Mouse (Mus musculus) midbrain, embryonic 13.5 days (tissue): ENCODE results near the gene Clec9a. TPM values are rescaled to one million over a fixed set of nuclear protein-coding genes. Genes with fewer than 3 reads are reported as not detected.
A peak's percentile ranks its signal among the peaks of the same experiment; 100 is the strongest.

ENCODE experiments used
- ATAC-seq: fragments of 200-750 bp; cut with Nextera tagmentation; 2 replicates; pipeline ENCODE4 v1.8.0; 2017; ENCODE audit warnings: mild to moderate bottlenecking, moderate TSS enrichment, moderate library complexity
- H3K27ac ChIP-seq: fragments of 300-500 bp; sonication (generic); 2 replicates; pipeline ENCODE4 v1.5.1; 2015; ENCODE audit warnings: inconsistent platforms, mild to moderate bottlenecking, moderate library complexity
- H3K27me3 ChIP-seq: fragments of 300-500 bp; sonication (generic); 2 replicates; pipeline ENCODE4 v1.6.1; 2015; ENCODE audit warnings: mild to moderate bottlenecking, inconsistent platforms
- H3K36me3 ChIP-seq: fragments of 300-500 bp; sonication (generic); 2 replicates; pipeline ENCODE4 v1.6.1; 2015; ENCODE audit warnings: mild to moderate bottlenecking, inconsistent platforms
- H3K4me1 ChIP-seq: fragments of 300-500 bp; sonication (generic); replicated peaks from 2 replicates; pipeline ENCODE4 v1.6.1; 2015; ENCODE audit warnings: inconsistent platforms
- H3K4me2 ChIP-seq: fragments of 300-500 bp; sonication (generic); replicated peaks from 2 replicates; pipeline ENCODE4 v1.6.1; 2015; ENCODE audit warnings: moderate library complexity, mild to moderate bottlenecking, inconsistent platforms
- H3K4me3 ChIP-seq: fragments of 300-500 bp; sonication (generic); replicated peaks from 2 replicates; pipeline ENCODE4 v1.5.1; 2015; ENCODE audit warnings: mild to moderate bottlenecking, inconsistent platforms
- H3K9ac ChIP-seq: fragments of 300-500 bp; sonication (generic); replicated peaks from 2 replicates; pipeline ENCODE4 v1.6.1; 2015; ENCODE audit warnings: mild to moderate bottlenecking, inconsistent platforms
- H3K9me3 ChIP-seq: fragments of 300-500 bp; sonication (generic); 2 replicates; pipeline ENCODE4 v1.6.1; 2016; ENCODE audit warnings: mild to moderate bottlenecking, inconsistent platforms
- WGBS: fragments of 180-500 bp; shearing (Covaris S2); methylation state at CpG from one replicate; pipeline ENCODE4 v1.1.7; 2015; 5-methylcytosine and 5-hydroxymethylcytosine counted together
- polyA plus RNA-seq: library from polyadenylated mRNA; unstranded; fragments of >200 nt; fragmentation: Nextera tagmentation; extraction: Ambion mirVana; gene quantifications from 2 replicates; pipeline ENCODE4 v1.2.1, GENCODE M21; 2015

Clec9a gene
- polyA plus RNA-seq, 1 experiment from 2014 or later: 0.23 TPM

- Histone ChIP-seq H3K27me3 (no peaks in the 10 kb centered on the region), H3K4me3 (no peak overlapping the region), H3K4me1 (no peaks in the 10 kb centered on the region), H3K27ac (no peak overlapping the region), H3K9me3 (no peaks in the 10 kb centered on the region), H3K36me3 (no peaks in the 10 kb centered on the region), H3K9ac (no peak overlapping the region), H3K4me2 (no peak overlapping the region)
- ATAC-seq: peak; percentile 87
- WGBS: 77% methylated on average over 6 of the region's 6 CpGs
These were observed 14.9 kb upstream of the Clec9a start for GRCm38 (mm10) chr6:129393732-129394131.

- H3K36me3 ChIP-seq: no peaks in the 10 kb centered on the region
- no peak within 1 kb of the TSS for H3K9ac ChIP-seq
- ATAC-seq: no peak
- no peak within 1 kb of the TSS for H3K4me3 ChIP-seq
- no peak within 1 kb of the TSS for H3K4me2 ChIP-seq
- 91% methylated on average over 8 of the region's 8 CpGs for WGBS
- no peak within 1 kb of the TSS for H3K27ac ChIP-seq
- no peaks in the 10 kb centered on the region for H3K9me3 ChIP-seq
- H3K27me3 ChIP-seq: no peaks in the 10 kb centered on the region
- no peaks in the 10 kb centered on the region for H3K4me1 ChIP-seq
These were observed 11.7 kb upstream of the Clec9a start, which contains the start of gene Clec1b for GRCm38 (mm10) chr6:129396997-129397396. TSS of gene Clec1b (plus strand) at chr6:129397297.

DNA sequence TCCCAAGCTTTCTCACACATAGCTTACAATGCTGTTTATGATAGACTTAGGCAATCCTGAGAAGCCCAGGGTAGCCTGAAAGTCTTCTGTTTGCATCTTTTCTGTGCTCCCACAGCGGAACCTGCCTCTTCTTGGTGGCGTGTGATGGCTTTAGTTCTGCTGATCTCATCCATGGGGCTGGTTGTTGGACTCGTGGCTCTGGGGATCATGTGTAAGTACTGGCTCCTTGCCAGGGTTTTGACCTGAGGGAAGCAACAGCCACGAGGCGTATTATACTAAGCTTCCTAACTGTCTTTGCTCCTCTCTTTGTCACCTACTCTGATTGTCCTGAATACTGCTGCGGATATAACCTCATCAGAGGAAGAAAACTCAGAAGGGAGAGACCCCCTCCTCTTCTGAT is 8.7 kb upstream of the Clec9a start:
- Histone ChIP-seq H3K4me3 (no peak overlapping the region), H3K9me3 (no peaks in the 10 kb centered on the region), H3K36me3 (no peaks in the 10 kb centered on the region), H3K27me3 (no peaks in the 10 kb centered on the region), H3K9ac (no peak overlapping the region), H3K27ac (no peak overlapping the region), H3K4me1 (no peaks in the 10 kb centered on the region), H3K4me2 (no peak overlapping the region)
- 67% methylated on average over 6 of the region's 6 CpGs for WGBS
- no peak for ATAC-seq

DNA sequence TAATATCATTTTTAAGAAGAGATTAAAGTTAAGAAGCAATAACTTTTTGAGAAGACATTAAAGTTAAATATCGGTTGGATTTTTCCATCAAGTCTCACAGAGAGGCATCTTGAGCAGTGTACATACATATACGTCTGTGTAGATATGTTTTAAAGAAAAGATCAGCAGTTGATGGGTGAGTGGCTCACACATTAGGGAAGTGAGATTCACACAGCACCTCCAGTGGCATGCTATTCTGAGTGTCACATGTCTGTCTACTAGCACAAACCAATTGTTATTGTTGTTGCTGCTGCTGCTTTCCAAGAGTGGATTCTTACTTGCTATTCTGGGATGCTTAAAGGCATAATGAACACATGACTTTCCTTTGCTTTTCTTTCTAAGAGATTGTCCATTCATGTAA is 6.3 kb upstream of the Clec9a start:
- WGBS: 95% methylated on average over 2 of the region's 2 CpGs
- H3K36me3 ChIP-seq: no peaks in the 10 kb centered on the region
- no peak overlapping the region for H3K4me2 ChIP-seq
- H3K4me1 ChIP-seq: no peaks in the 10 kb centered on the region
- no peaks in the 10 kb centered on the region for H3K9me3 ChIP-seq
- H3K9ac ChIP-seq: no peak overlapping the region
- H3K27ac ChIP-seq: no peak overlapping the region
- H3K27me3 ChIP-seq: no peaks in the 10 kb centered on the region
- H3K4me3 ChIP-seq: no peak overlapping the region
- no peak for ATAC-seq

GRCm38 (mm10) chr6:129403391-129403790 is 5.3 kb upstream of the Clec9a start:
- ATAC-seq: no peak
- Histone ChIP-seq H3K27me3 (no peaks in the 10 kb centered on the region), H3K36me3 (no peaks in the 10 kb centered on the region), H3K9me3 (no peaks in the 10 kb centered on the region), H3K4me3 (no peak overlapping the region), H3K27ac (no peak overlapping the region), H3K9ac (no peak overlapping the region), H3K4me1 (no peaks in the 10 kb centered on the region), H3K4me2 (no peak overlapping the region)
- WGBS: 49% methylated on average over 6 of the region's 6 CpGs

- Histone ChIP-seq H3K27me3 (no peaks in the 10 kb centered on the region), H3K4me1 (no peaks in the 10 kb centered on the region), H3K36me3 (no peaks in the 10 kb centered on the region), H3K9me3 (no peaks in the 10 kb centered on the region), H3K4me3 (no peak overlapping the region), H3K4me2 (no peak overlapping the region), H3K27ac (no peak overlapping the region), H3K9ac (no peak overlapping the region)
- ATAC-seq: no peak
These were observed 2.7 kb upstream of the Clec9a start for GRCm38 (mm10) chr6:129405999-129406398.

GRCm38 (mm10) chr6:129407324-129407723 is 1.3 kb upstream of the Clec9a start:
- H3K9me3 ChIP-seq: no peaks in the 10 kb centered on the region
- H3K36me3 ChIP-seq: no peaks in the 10 kb centered on the region
- H3K4me3 ChIP-seq: no peak overlapping the region
- WGBS: 79% methylated on average over 2 of the region's 2 CpGs
- no peak overlapping the region for H3K4me2 ChIP-seq
- no peak overlapping the region for H3K9ac ChIP-seq
- no peak for ATAC-seq
- H3K4me1 ChIP-seq: no peaks in the 10 kb centered on the region
- H3K27ac ChIP-seq: no peak overlapping the region
- H3K27me3 ChIP-seq: no peaks in the 10 kb centered on the region

- 80% methylated on average over 1 of the region's 1 CpGs for WGBS
- Histone ChIP-seq H3K9ac (no peak overlapping the region), H3K27ac (no peak overlapping the region), H3K36me3 (no peaks in the 10 kb centered on the region), H3K4me3 (no peak overlapping the region), H3K4me1 (no peaks in the 10 kb centered on the region), H3K4me2 (no peak overlapping the region), H3K9me3 (no peaks in the 10 kb centered on the region), H3K27me3 (no peaks in the 10 kb centered on the region)
- ATAC-seq: peak; percentile 48; the same call in 1 of the 2 replicates
These were observed 5.5 kb downstream of the Clec9a start for GRCm38 (mm10) chr6:129414177-129414576.

DNA sequence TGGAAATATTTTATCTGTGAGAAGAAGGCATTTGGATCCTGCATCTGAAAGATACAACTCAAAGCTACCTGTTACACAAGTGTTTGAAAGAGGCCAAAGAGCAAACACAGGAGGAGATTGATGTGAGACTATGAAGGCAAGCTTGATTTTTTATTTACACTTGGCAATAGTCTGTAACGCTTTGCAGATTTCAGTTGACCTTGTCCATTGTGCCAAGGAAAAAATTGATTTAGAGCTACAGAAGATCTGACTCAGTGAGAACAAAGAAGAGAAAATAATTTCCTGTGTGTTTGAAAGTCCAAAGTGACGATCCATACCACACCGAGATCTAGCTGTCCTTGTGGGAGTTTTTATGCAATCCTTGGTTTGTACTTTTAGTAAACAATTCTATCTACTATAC is 13.6 kb downstream of the Clec9a start:
- Histone ChIP-seq H3K9ac (no peak overlapping the region), H3K27me3 (no peaks in the 10 kb centered on the region), H3K4me1 (0 out of 2 replicates have a peak, but pooled peaks cover 5% of the 10 kb centered on the region), H3K9me3 (no peaks in the 10 kb centered on the region), H3K4me3 (no peak overlapping the region), H3K36me3 (no peaks in the 10 kb centered on the region), H3K27ac (no peak overlapping the region), H3K4me2 (no peak overlapping the region)
- ATAC-seq: no peak
- 85% methylated on average over 3 of the region's 3 CpGs for WGBS

DNA sequence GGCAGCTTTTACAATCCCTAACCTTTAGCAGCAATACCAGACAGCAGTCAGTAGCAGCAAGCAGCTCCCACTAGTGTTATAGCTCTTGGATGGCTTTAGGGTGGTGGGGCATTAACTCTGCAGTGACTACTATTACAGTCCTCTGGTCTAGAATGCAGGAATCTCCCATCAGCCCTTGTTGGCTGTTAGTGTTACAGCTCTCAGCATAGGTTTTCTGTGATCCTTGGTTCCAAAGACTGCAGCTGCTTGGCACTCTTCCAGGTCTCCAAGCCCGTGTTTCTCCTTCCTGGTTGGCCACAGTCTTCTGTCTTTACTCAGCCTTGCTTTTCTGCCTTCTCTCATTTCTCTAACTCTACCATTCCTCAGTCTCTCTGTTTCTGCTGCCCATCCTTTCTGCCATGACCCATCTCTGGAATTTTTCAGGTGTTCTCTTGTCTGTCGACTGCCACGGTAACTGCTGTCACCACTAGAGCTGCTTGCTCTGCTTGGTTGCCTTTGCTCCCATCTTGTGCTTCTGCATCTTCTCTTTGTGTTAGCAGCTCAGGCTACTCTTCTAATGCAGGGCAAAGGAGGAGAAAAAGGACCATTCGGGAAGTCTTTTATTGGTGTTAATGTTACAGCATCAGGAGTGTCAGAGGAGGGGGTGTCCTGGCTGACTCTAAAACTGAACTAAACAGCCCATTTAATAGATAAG is 14.5 kb downstream of the Clec9a start:
- Histone ChIP-seq H3K4me2 (no peak overlapping the region), H3K4me3 (no peak overlapping the region), H3K36me3 (no peaks in the 10 kb centered on the region), H3K4me1 (0 out of 2 replicates have a peak, but pooled peaks cover 5% of the 10 kb centered on the region), H3K9ac (no peak overlapping the region), H3K9me3 (no peaks in the 10 kb centered on the region), H3K27ac (no peak overlapping the region), H3K27me3 (no peaks in the 10 kb centered on the region)
- WGBS: 72% methylated on average over 4 of the region's 4 CpGs
- ATAC-seq: peak; percentile 53; the same call in 1 of the 2 replicates

GRCm38 (mm10) chr6:129423734-129424072 is 15.0 kb downstream of the Clec9a start:
- WGBS: 21% methylated on average over 1 of the region's 1 CpGs
- ATAC-seq: peak; percentile 95

DNA sequence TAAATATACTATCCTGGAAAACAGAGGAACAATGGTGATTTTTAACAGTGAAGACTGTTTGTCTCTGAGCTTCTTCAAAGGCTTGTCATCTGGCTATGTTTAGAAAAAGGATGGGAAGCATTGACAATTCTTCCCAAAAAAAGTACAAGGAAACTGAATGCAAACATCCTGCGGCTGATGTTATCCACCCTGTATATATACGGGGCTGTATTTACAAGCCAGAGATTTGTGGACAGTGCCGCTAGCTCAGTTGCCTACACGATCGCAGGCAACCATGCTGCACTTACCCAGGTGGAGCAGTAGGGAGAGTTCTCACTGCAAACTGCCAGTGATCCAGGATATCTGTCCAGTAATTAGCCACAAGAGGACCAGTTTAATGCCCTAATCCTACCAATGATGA is 16.6 kb downstream of the Clec9a start:
- WGBS: 83% methylated on average over 5 of the region's 5 CpGs
- no peaks in the 10 kb centered on the region for H3K36me3 ChIP-seq
- no peaks in the 10 kb centered on the region for H3K9me3 ChIP-seq
- ATAC-seq: no peak
- H3K4me2 ChIP-seq: no peak overlapping the region
- H3K27ac ChIP-seq: no peak overlapping the region
- H3K4me3 ChIP-seq: no peak overlapping the region
- 0 out of 2 replicates have a peak, but pooled peaks cover 5% of the 10 kb centered on the region for H3K4me1 ChIP-seq
- no peak overlapping the region for H3K9ac ChIP-seq
- no peaks in the 10 kb centered on the region for H3K27me3 ChIP-seq

More at GRCm38 (mm10) chr6:129423734-129424072, 15.0 kb downstream of the Clec9a start:
- no peak overlapping the region for H3K9ac ChIP-seq
- no peaks in the 10 kb centered on the region for H3K36me3 ChIP-seq
- H3K4me2 ChIP-seq: no peak overlapping the region
- H3K27me3 ChIP-seq: no peaks in the 10 kb centered on the region
- H3K4me1 ChIP-seq: 0 out of 2 replicates have a peak, but pooled peaks cover 5% of the 10 kb centered on the region
- no peak overlapping the region for H3K27ac ChIP-seq
- no peak overlapping the region for H3K4me3 ChIP-seq
- H3K9me3 ChIP-seq: no peaks in the 10 kb centered on the region

GRCm38 (mm10) chr6:129425812-129426211 is 17.1 kb downstream of the Clec9a start:
- Histone ChIP-seq H3K9me3 (no peaks in the 10 kb centered on the region), H3K27ac (no peak overlapping the region), H3K27me3 (no peaks in the 10 kb centered on the region), H3K9ac (no peak overlapping the region), H3K4me2 (no peak overlapping the region), H3K4me1 (0 out of 2 replicates have a peak, but pooled peaks cover 5% of the 10 kb centered on the region), H3K4me3 (no peak overlapping the region), H3K36me3 (no peaks in the 10 kb centered on the region)
- no peak for ATAC-seq
- WGBS: 47% methylated on average over 5 of the region's 5 CpGs
